Comparison of ENCODE assay signal across 13 mouse cellular contexts in genomic region chr14:79307908-79308307, GRCm38 (mm10).
"Had no signal": no experiment of that assay in that cellular context is flagged by ENCODE, and none has a peak within 500 bp of the region (broad histone marks: within the 10 kb centered on the region; RNA-seq: fewer than 3 reads in every experiment).

No protein-coding gene starts in this region.

- H3K27me3 ChIP-seq: neural tube, embryonic 15.5 days had no signal

- DNase-seq: kidney, adult 11 months; kidney, adult 9 months; kidney, postnatal 36 days; layer of hippocampus, adult 9-11 months; lung, postnatal 36 days; right cerebral cortex, postnatal 4 days; spleen, adult 18-20 months; thymus, adult 18-20 months; thymus, postnatal 36 days had no signal

- H3K4me2 ChIP-seq: limb, embryonic 12.5 days; midbrain, embryonic 13.5 days; neural tube, embryonic 15.5 days had no signal

- H3K4me3 ChIP-seq: limb, embryonic 12.5 days; midbrain, embryonic 13.5 days; neural tube, embryonic 15.5 days had no signal

- H3K36me3 ChIP-seq: limb, embryonic 12.5 days; midbrain, embryonic 13.5 days; neural tube, embryonic 15.5 days had no signal

- H3K9ac ChIP-seq: limb, embryonic 12.5 days; midbrain, embryonic 13.5 days; neural tube, embryonic 15.5 days had no signal

- H3K27ac ChIP-seq: kidney, postnatal 0 days; limb, embryonic 12.5 days; midbrain, embryonic 13.5 days; neural tube, embryonic 15.5 days had no signal

- H3K9me3 ChIP-seq: limb, embryonic 12.5 days; midbrain, embryonic 13.5 days; neural tube, embryonic 15.5 days had no signal
